Mouse (Mus musculus) heart, postnatal 0 days (tissue): ENCODE data around the gene Hrh1. TPM values are rescaled to one million over a fixed set of nuclear protein-coding genes. Genes with fewer than 3 reads are reported as not detected.

Experiments used
- ATAC-seq: fragments of 200-750 bp; cut with Nextera tagmentation; 2 replicates; pipeline ENCODE4 v1.8.0; 2017; ENCODE audit warnings: low read depth, moderate number of reproducible peaks, moderate library complexity; ENCODE audit not compliant: insufficient read depth
- DNase-seq: peaks from one replicate; pipeline ENCODE4 v3.0.0-alpha.2; 2016; ENCODE audit warnings: low spot score
- H3K27ac ChIP-seq: fragments of 300-500 bp; sonication (generic); 2 replicates; pipeline ENCODE4 v1.5.1; 2014; ENCODE audit warnings: low read depth, mild to moderate bottlenecking
- H3K27me3 ChIP-seq: fragments of 300-500 bp; sonication (generic); 2 replicates; pipeline ENCODE4 v1.6.1; 2014; ENCODE audit warnings: low read length, mixed read lengths; ENCODE audit not compliant: control insufficient read depth, insufficient read depth
- H3K36me3 ChIP-seq: fragments of 300-500 bp; sonication (generic); replicated peaks from 2 replicates; pipeline ENCODE4 v1.6.1; 2014; ENCODE audit warnings: low read length, mixed read lengths; ENCODE audit not compliant: control insufficient read depth, insufficient read depth
- H3K4me1 ChIP-seq: fragments of 300-500 bp; sonication (generic); 2 replicates; pipeline ENCODE4 v1.6.1; 2014; ENCODE audit warnings: antibody characterized with exemption; ENCODE audit not compliant: control insufficient read depth, insufficient read depth
- H3K4me2 ChIP-seq: fragments of 300-500 bp; sonication (generic); 2 replicates; pipeline ENCODE4 v1.6.1; 2014; ENCODE audit warnings: low read depth, mild to moderate bottlenecking, low read length, moderate library complexity
- H3K4me3 ChIP-seq: fragments of 300-500 bp; sonication (generic); 2 replicates; pipeline ENCODE4 v1.5.1; 2014; ENCODE audit warnings: low read depth, low read length
- H3K9ac ChIP-seq: fragments of 300-500 bp; sonication (generic); replicated peaks from 2 replicates; pipeline ENCODE4 v1.6.1; 2014; ENCODE audit warnings: low read depth, low read length, mixed read lengths
- H3K9me3 ChIP-seq: fragments of 300-500 bp; sonication (generic); replicated peaks from 2 replicates; pipeline ENCODE4 v1.6.1; 2016; ENCODE audit warnings: low read length; ENCODE audit not compliant: control insufficient read depth
- CTCF ChIP-seq: IDR thresholded peaks from 2 replicates; pipeline ENCODE4 v1.5.1; 2016; ENCODE audit warnings: antibody characterized with exemption, control low read depth, low read depth
- EP300 ChIP-seq: IDR thresholded peaks from 2 replicates; pipeline ENCODE4 v1.6.1; 2016; ENCODE audit warnings: antibody characterized with exemption, low read depth
- WGBS: fragments of 180-500 bp; shearing (Covaris S2); extraction: QIAGEN DNeasy Blood & Tissue Kit; methylation state at CpG from one replicate; pipeline ENCODE4 v1.1.7; 2014; 5-methylcytosine and 5-hydroxymethylcytosine counted together
- polyA plus RNA-seq: library from polyadenylated mRNA; unstranded; fragments of >200 nt; fragmentation: Nextera tagmentation; extraction: Ambion mirVana; gene quantifications from 2 replicates; pipeline ENCODE4 v1.2.1, GENCODE M21; 2015
- total RNA-seq: library from RNA; depleted of rRNA; stranded (reverse); fragments of >200 nt; gene quantifications from 2 replicates; pipeline ENCODE4 v1.2.3, GENCODE M21; 2014; ENCODE audit warnings: low replicate concordance

The Hrh1 gene
- total and polyA plus RNA-seq, 2 experiments from 2014 or later, result not detected

GRCm38 (mm10) chr6:114461536-114461935 is 63.8 kb downstream of the Hrh1 start:
- no peaks in the 10 kb centered on the region for H3K36me3 ChIP-seq
- no peak overlapping the region for H3K9ac ChIP-seq
- no peak for DNase-seq
- TF ChIP-seq EP300, result no peak
- peak; percentile 33 for TF ChIP-seq CTCF
- H3K4me2 ChIP-seq, result no peak overlapping the region
- H3K4me1 ChIP-seq, result no peaks in the 10 kb centered on the region
- no peak for ATAC-seq
- no peaks in the 10 kb centered on the region for H3K27me3 ChIP-seq
- H3K4me3 ChIP-seq, result no peak overlapping the region
- H3K27ac ChIP-seq, result no peak overlapping the region
- 0 out of 2 replicates have a peak, but pooled peaks cover 3% of the 10 kb centered on the region for H3K9me3 ChIP-seq

DNA sequence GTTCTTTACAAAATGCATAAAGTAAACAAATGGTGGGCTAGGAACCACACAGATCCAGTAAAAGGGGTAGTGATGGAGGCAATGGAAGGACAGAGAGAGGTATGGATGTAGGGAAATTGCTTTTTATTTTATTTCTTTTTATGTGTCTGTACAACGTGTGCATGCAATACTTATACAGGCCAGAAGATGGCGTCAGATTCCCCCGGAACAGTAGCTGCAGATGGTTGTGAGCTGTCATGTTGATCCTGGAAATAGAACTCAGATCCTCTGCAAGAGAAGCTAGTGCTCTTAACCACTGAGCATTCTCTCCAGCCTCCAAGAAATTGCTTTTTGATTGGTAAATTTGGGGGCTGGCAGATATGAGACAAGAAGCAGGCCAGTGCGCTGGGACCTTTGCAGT is 65.0 kb downstream of the Hrh1 start:
- H3K4me2 ChIP-seq, result no peak overlapping the region
- H3K9ac ChIP-seq, result no peak overlapping the region
- H3K36me3 ChIP-seq, result no peaks in the 10 kb centered on the region
- no peak overlapping the region for H3K4me3 ChIP-seq
- ATAC-seq, result no peak
- 0 out of 2 replicates have a peak, but pooled peaks cover 3% of the 10 kb centered on the region for H3K9me3 ChIP-seq
- 29% methylated on average over 4 of the region's 4 CpGs for WGBS
- TF ChIP-seq EP300 (no peak), CTCF (peak; percentile 52)
- no peak overlapping the region for H3K27ac ChIP-seq
- no peaks in the 10 kb centered on the region for H3K4me1 ChIP-seq
- no peaks in the 10 kb centered on the region for H3K27me3 ChIP-seq
- no peak for DNase-seq

DNA sequence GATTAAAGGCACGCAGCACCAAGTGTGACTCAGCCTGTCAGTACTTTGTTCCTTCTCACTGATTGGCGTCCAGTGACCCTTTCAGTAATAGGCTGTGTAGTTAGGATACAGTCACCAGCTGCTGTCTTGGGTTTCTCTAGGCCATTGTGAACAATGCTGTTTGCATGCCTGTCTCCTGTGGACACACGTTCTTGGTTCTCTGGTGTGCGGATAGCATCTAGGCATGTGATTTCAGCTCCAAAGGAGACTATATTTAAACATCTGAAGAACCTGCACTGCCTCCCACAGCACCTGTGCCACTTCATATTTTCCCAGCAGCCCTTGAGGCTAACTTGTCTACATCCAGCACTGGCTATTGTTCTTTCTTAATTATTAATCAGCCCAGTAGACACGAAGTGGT is 75.8 kb downstream of the Hrh1 start:
- no peak for TF ChIP-seq CTCF
- no peak for TF ChIP-seq EP300
- H3K9me3 ChIP-seq, result no peaks in the 10 kb centered on the region
- ATAC-seq, result no peak
- H3K27me3 ChIP-seq, result no peaks in the 10 kb centered on the region
- no peak overlapping the region for H3K9ac ChIP-seq
- H3K27ac ChIP-seq, result no peak overlapping the region
- no peaks in the 10 kb centered on the region for H3K36me3 ChIP-seq
- H3K4me1 ChIP-seq, result no peaks in the 10 kb centered on the region
- WGBS, result 42% methylated on average over 5 of the region's 5 CpGs
- no peak overlapping the region for H3K4me3 ChIP-seq
- no peak overlapping the region for H3K4me2 ChIP-seq
- DNase-seq, result no peak

DNA sequence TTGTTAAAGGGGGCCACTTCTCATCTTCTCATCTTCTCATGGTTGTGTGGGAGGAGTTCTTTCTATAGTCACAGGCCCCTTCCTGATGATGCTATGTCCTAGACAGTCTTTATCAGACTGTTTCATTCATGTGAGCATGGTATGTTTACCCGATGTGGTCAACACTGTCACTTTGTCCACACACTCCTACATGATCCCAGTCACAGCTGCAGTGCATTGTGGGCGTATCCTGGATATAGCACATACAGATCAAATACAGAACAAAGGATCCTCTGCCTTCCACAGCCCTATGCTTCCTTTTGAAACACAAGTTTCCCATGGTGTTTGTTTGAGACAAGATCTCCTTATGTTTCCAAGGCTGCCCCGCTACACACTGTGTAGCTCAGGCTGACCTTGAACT is 76.3 kb downstream of the Hrh1 start:
- Histone ChIP-seq H3K36me3 (no peaks in the 10 kb centered on the region), H3K4me1 (no peaks in the 10 kb centered on the region), H3K4me2 (no peak overlapping the region), H3K4me3 (no peak overlapping the region), H3K9ac (no peak overlapping the region), H3K27ac (no peak overlapping the region), H3K27me3 (no peaks in the 10 kb centered on the region), H3K9me3 (no peaks in the 10 kb centered on the region)
- DNase-seq (no peak), ATAC-seq (no peak)
- WGBS, result 69% methylated on average over 3 of the region's 3 CpGs
- TF ChIP-seq CTCF, result no peak
- TF ChIP-seq EP300, result no peak

- H3K4me2 ChIP-seq, result no peak overlapping the region
- DNase-seq (no peak), ATAC-seq (no peak)
- no peaks in the 10 kb centered on the region for H3K9me3 ChIP-seq
- WGBS, result 76% methylated on average over 4 of the region's 4 CpGs
- H3K4me3 ChIP-seq, result no peak overlapping the region
- H3K36me3 ChIP-seq, result no peaks in the 10 kb centered on the region
- TF ChIP-seq EP300 (no peak), CTCF (no peak)
- no peak overlapping the region for H3K9ac ChIP-seq
- no peaks in the 10 kb centered on the region for H3K4me1 ChIP-seq
- no peaks in the 10 kb centered on the region for H3K27me3 ChIP-seq
- no peak overlapping the region for H3K27ac ChIP-seq
Observed at GRCm38 (mm10) chr6:114474911-114475310, 77.2 kb downstream of the Hrh1 start.

- TF ChIP-seq EP300 (no peak), CTCF (no peak)
- WGBS, result 33% methylated on average over 4 of the region's 4 CpGs
- no peaks in the 10 kb centered on the region for H3K4me1 ChIP-seq
- no peak overlapping the region for H3K27ac ChIP-seq
- no peaks in the 10 kb centered on the region for H3K36me3 ChIP-seq
- H3K4me2 ChIP-seq, result no peak overlapping the region
- no peak overlapping the region for H3K9ac ChIP-seq
- DNase-seq, result peak; percentile 10
- no peaks in the 10 kb centered on the region for H3K9me3 ChIP-seq
- peak; percentile 49; the same call in 1 of the 2 replicates for ATAC-seq
- H3K4me3 ChIP-seq, result no peak overlapping the region
- H3K27me3 ChIP-seq, result no peaks in the 10 kb centered on the region
Observed at GRCm38 (mm10) chr6:114478771-114479170, 81.0 kb downstream of the Hrh1 start.
